Mouse (Mus musculus): ENCODE measurements around the gene Depdc1b.

DNA sequence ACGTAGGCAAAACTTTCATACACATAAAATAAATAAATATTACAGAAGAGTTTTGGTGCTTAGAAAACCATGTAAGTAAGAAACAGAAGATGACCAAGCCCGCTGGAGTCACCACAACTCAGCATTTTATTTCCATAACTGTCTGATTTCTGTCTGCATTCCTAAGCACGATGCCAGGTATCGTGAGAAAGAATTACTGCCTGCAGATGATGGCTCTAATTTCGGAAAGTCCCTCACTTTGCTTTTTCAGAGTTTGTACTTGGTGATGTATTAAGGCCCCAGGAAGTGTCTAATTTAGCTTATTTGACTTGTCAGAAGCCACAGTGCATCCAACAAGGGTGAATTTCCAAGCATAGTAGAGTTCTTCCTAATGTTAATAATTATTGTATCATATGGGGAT, 87.1 kb downstream of the Depdc1b start:
- TF ChIP-seq SIN3A (IDR thresholded peaks at IDR 0.05; ENCODE audit: low read length) (no peak), POLR2A (IDR thresholded peaks at IDR 0.05; ENCODE audit: control insufficient read depth in 1 of 2, insufficient read depth in 1 of 2, low read depth in 1 of 2, low read length in 2 of 2, poor library complexity in 1 of 2) (no peak), ZKSCAN1 (IDR thresholded peaks at IDR 0.05; ENCODE audit: low read depth, low read length) (no peak)

Data from MEL (cell line).